ENCODE assay signal across 8 mouse cellular contexts in the genomic region with DNA sequence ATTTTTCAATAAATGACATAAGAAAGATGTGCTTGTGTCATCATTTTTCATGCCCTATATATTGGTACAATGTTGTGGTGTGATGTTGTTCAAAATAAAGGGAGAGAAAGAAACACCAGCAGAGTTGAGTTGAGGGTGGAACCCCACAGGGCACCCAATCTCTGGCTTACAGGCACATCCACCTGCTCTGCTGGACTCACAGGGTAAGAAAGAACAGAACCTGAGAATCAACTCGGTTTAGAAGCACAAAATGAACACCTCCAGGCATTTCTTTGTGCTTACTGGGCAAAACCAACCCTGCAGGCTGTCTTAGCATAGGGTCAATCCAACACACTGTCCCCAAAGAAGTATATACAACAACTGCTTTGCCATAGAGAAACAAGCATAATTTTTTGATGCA. TPM values are rescaled to one million over a fixed set of nuclear protein-coding genes. Genes with fewer than 3 reads are reported as not detected.
A peak's percentile ranks its signal among the peaks of the same experiment; 100 is the strongest.
DNase-seq lines count a peak whose midpoint lies in the region; ATAC-seq lines count a peak whose summit lies in the region.

No protein-coding gene starts in this region.

- no peaks in the 10 kb centered on the region for H3K27me3 ChIP-seq in kidney, embryonic 14.5 days (ENCODE audit: control insufficient read depth, insufficient read depth, low read length)
- no peaks in the 10 kb centered on the region for H3K27me3 ChIP-seq in embryonic facial prominence, embryonic 15.5 days
- no peaks in the 10 kb centered on the region for H3K27me3 ChIP-seq in intestine, embryonic 16.5 days (replicated peaks; ENCODE audit: control insufficient read depth, insufficient read depth, low read length)
- no peaks in the 10 kb centered on the region for H3K27me3 ChIP-seq in midbrain, embryonic 16.5 days (ENCODE audit: control insufficient read depth, insufficient read depth, low read depth, low read length)

- peaks cover 27% of the 10 kb centered on the region for H3K36me3 ChIP-seq in kidney, embryonic 14.5 days (ENCODE audit: control insufficient read depth, insufficient read depth, low read length)
- H3K36me3 ChIP-seq in embryonic facial prominence, embryonic 15.5 days, result peaks cover 26% of the 10 kb centered on the region
- peaks cover 9% of the 10 kb centered on the region; the same call in 1 of the 2 replicates for H3K36me3 ChIP-seq in intestine, embryonic 16.5 days (ENCODE audit: control insufficient read depth, insufficient read depth, low read length)
- peaks cover 7% of the 10 kb centered on the region; the same call in 1 of the 2 replicates for H3K36me3 ChIP-seq in midbrain, embryonic 16.5 days (ENCODE audit: control insufficient read depth, insufficient read depth, low read length)

- H3K4me2 ChIP-seq in kidney, embryonic 14.5 days (replicated peaks; ENCODE audit: low read depth, low read length), result peak overlapping the region; percentile 69
- H3K4me2 ChIP-seq in embryonic facial prominence, embryonic 15.5 days (replicated peaks), result peak overlapping the region; percentile 80
- peak overlapping the region; percentile 90 for H3K4me2 ChIP-seq in intestine, embryonic 16.5 days (ENCODE audit: low read depth, low read length)
- peak overlapping the region; percentile 84 for H3K4me2 ChIP-seq in midbrain, embryonic 16.5 days (ENCODE audit: low read length)

- 55% methylated on average over 1 of the region's 1 CpGs for WGBS in kidney, embryonic 14.5 days
- 22% methylated on average over 1 of the region's 1 CpGs for WGBS in embryonic facial prominence, embryonic 15.5 days
- 45% methylated on average over 1 of the region's 1 CpGs for WGBS in intestine, embryonic 16.5 days
- WGBS in midbrain, embryonic 16.5 days, result 63% methylated on average over 1 of the region's 1 CpGs

- no peak for ATAC-seq in kidney, embryonic 14.5 days (ENCODE audit: low FRiP score, low TSS enrichment)
- no peak for ATAC-seq in embryonic facial prominence, embryonic 15.5 days (ENCODE audit: insufficient number of reproducible peaks, low FRiP score, low TSS enrichment, low read depth)
- no peak for ATAC-seq in intestine, embryonic 16.5 days
- ATAC-seq in midbrain, embryonic 16.5 days, result no peak

- DNase-seq in kidney, adult 11 months, result no peak
- DNase-seq in c-Kit-positive CD71-positive TER-119-positive erythroid progenitor cells, embryonic 14.5 days (ENCODE audit: low spot score), result no peak
- no peak for DNase-seq in cerebellum, adult 11 months
- no peak for DNase-seq in spleen, postnatal 10 days (ENCODE audit: low spot score in 2 of 2)

- peak overlapping the region; percentile 96; the same call in 1 of the 2 replicates for H3K9ac ChIP-seq in kidney, embryonic 14.5 days (ENCODE audit: low read depth, low read length)
- H3K9ac ChIP-seq in embryonic facial prominence, embryonic 15.5 days, result no peak overlapping the region
- H3K9ac ChIP-seq in intestine, embryonic 16.5 days (ENCODE audit: low read depth, low read length), result no peak overlapping the region
- H3K9ac ChIP-seq in midbrain, embryonic 16.5 days (ENCODE audit: low read depth, low read length), result 0 out of 2 replicates have a peak overlapping the region, but pooled peaks have one; percentile 16

- H3K4me1 ChIP-seq in kidney, embryonic 14.5 days (ENCODE audit: control insufficient read depth, insufficient read depth, low read length), result peaks cover 16% of the 10 kb centered on the region
- peaks cover 36% of the 10 kb centered on the region for H3K4me1 ChIP-seq in embryonic facial prominence, embryonic 15.5 days
- H3K4me1 ChIP-seq in intestine, embryonic 16.5 days (ENCODE audit: control insufficient read depth, insufficient read depth, low read length), result peaks cover 21% of the 10 kb centered on the region
- peaks cover 32% of the 10 kb centered on the region for H3K4me1 ChIP-seq in midbrain, embryonic 16.5 days (ENCODE audit: control insufficient read depth, insufficient read depth, low read length)

- no peaks in the 10 kb centered on the region for H3K9me3 ChIP-seq in kidney, embryonic 14.5 days (ENCODE audit: control insufficient read depth, low read length)
- H3K9me3 ChIP-seq in embryonic facial prominence, embryonic 15.5 days (replicated peaks), result no peaks in the 10 kb centered on the region
- no peaks in the 10 kb centered on the region for H3K9me3 ChIP-seq in intestine, embryonic 16.5 days (ENCODE audit: control insufficient read depth, low read length)
- no peaks in the 10 kb centered on the region for H3K9me3 ChIP-seq in midbrain, embryonic 16.5 days (replicated peaks; ENCODE audit: control insufficient read depth, low read length, poor library complexity, severe bottlenecking)

- peak overlapping the region; percentile 80 for H3K4me3 ChIP-seq in kidney, embryonic 14.5 days (ENCODE audit: low read length)
- peak overlapping the region; percentile 93 for H3K4me3 ChIP-seq in embryonic facial prominence, embryonic 15.5 days (replicated peaks)
- peak overlapping the region; percentile 91 for H3K4me3 ChIP-seq in intestine, embryonic 16.5 days (ENCODE audit: low read length)
- peak overlapping the region; percentile 99 for H3K4me3 ChIP-seq in midbrain, embryonic 16.5 days (ENCODE audit: low read depth, low read length)

- no peak overlapping the region for H3K27ac ChIP-seq in kidney, embryonic 14.5 days (ENCODE audit: low read depth, low read length)
- H3K27ac ChIP-seq in embryonic facial prominence, embryonic 15.5 days (replicated peaks), result no peak overlapping the region
- H3K27ac ChIP-seq in intestine, embryonic 16.5 days (ENCODE audit: low read length), result no peak overlapping the region
- no peak overlapping the region for H3K27ac ChIP-seq in midbrain, embryonic 16.5 days (ENCODE audit: low read length)

RNA-seq across cellular contexts. Expression of a gene that starts 1.5 kb away (rescaled TPM):
- polyA plus RNA-seq in kidney, embryonic 14.5 days (2014; fragmentation: Nextera tagmentation; extraction: Ambion mirVana), result 17.6 and 30.4 TPM in 2 replicates
- polyA plus RNA-seq in embryonic facial prominence, embryonic 15.5 days (2015; fragmentation: Nextera tagmentation; extraction: Ambion mirVana), result 25.1 and 30.6 TPM in 2 replicates
- polyA plus RNA-seq in intestine, embryonic 16.5 days (2015; fragmentation: Nextera tagmentation; extraction: Ambion mirVana), result 11.4 and 13.8 TPM in 2 replicates
- polyA plus RNA-seq in midbrain, embryonic 16.5 days (2015; fragmentation: Nextera tagmentation; extraction: Ambion mirVana), result 50.7 and 52.2 TPM in 2 replicates

RNA-seq across cellular contexts. Expression of a gene that starts 23.8 kb away (rescaled TPM):
- polyA plus RNA-seq in kidney, embryonic 14.5 days (2014; fragmentation: Nextera tagmentation; extraction: Ambion mirVana), result 293 and 384 TPM in 2 replicates
- 335 and 338 TPM in 2 replicates for polyA plus RNA-seq in embryonic facial prominence, embryonic 15.5 days (2015; fragmentation: Nextera tagmentation; extraction: Ambion mirVana)
- 265 and 280 TPM in 2 replicates for polyA plus RNA-seq in intestine, embryonic 16.5 days (2015; fragmentation: Nextera tagmentation; extraction: Ambion mirVana)
- polyA plus RNA-seq in midbrain, embryonic 16.5 days (2015; fragmentation: Nextera tagmentation; extraction: Ambion mirVana), result 326 and 331 TPM in 2 replicates

RNA-seq across cellular contexts. Expression of a gene that starts 26.7 kb away (rescaled TPM):
- 2.9 and 4.4 TPM in 2 replicates for polyA plus RNA-seq in kidney, embryonic 14.5 days (2014; fragmentation: Nextera tagmentation; extraction: Ambion mirVana)
- polyA plus RNA-seq in embryonic facial prominence, embryonic 15.5 days (2015; fragmentation: Nextera tagmentation; extraction: Ambion mirVana), result 4.2 and 5.8 TPM in 2 replicates
- polyA plus RNA-seq in intestine, embryonic 16.5 days (2015; fragmentation: Nextera tagmentation; extraction: Ambion mirVana), result 1.5 and 1.9 TPM in 2 replicates
- 41.6 and 49.4 TPM in 2 replicates for polyA plus RNA-seq in midbrain, embryonic 16.5 days (2015; fragmentation: Nextera tagmentation; extraction: Ambion mirVana)

Comparison
In these comparisons a context has a peak if more than half of its experiments do, and no peak if none do; other contexts are left out.
1. H3K9ac ChIP-seq: peak in kidney, embryonic 14.5 days (single experiment) and midbrain, embryonic 16.5 days (single experiment); none in embryonic facial prominence, embryonic 15.5 days (single experiment) and intestine, embryonic 16.5 days (single experiment).
2. Peak in every context shown above with its lines, with median percentiles within 50 percentile points of each other: H3K4me2 ChIP-seq and H3K4me3 ChIP-seq.